8 mouse cellular contexts compared by ENCODE assay signal in genomic region chr9:54736284-54736701, GRCm38 (mm10). TPM values are rescaled to one million over a fixed set of nuclear protein-coding genes. Genes with fewer than 3 reads are reported as not detected.
DNase-seq lines count a peak whose midpoint lies in the region; ATAC-seq lines count a peak whose summit lies in the region.

No protein-coding gene starts in this region.

- H3K27ac ChIP-seq in forebrain, embryonic 10.5 days, result peak overlapping the region; percentile 74
- H3K27ac ChIP-seq in forebrain, embryonic 12.5 days, result no peak overlapping the region
- H3K27ac ChIP-seq in liver, embryonic 16.5 days (ENCODE audit: low read length), result no peak overlapping the region

- H3K27me3 ChIP-seq in forebrain, embryonic 10.5 days (ENCODE audit: poor library complexity, severe bottlenecking), result no peaks in the 10 kb centered on the region
- no peaks in the 10 kb centered on the region for H3K27me3 ChIP-seq in forebrain, embryonic 12.5 days
- no peaks in the 10 kb centered on the region for H3K27me3 ChIP-seq in liver, embryonic 16.5 days (ENCODE audit: control insufficient read depth, insufficient read depth, low read depth, low read length)

- WGBS in forebrain, embryonic 10.5 days, result 17% methylated on average over 9 of the region's 9 CpGs
- 14% methylated on average over 9 of the region's 9 CpGs for WGBS in forebrain, embryonic 12.5 days
- 15% methylated on average over 9 of the region's 9 CpGs for WGBS in liver, embryonic 16.5 days (ENCODE audit: insufficient replicate concordance)

- H3K9me3 ChIP-seq in forebrain, embryonic 10.5 days, result no peaks in the 10 kb centered on the region
- no peaks in the 10 kb centered on the region for H3K9me3 ChIP-seq in forebrain, embryonic 12.5 days
- no peaks in the 10 kb centered on the region for H3K9me3 ChIP-seq in liver, embryonic 16.5 days (replicated peaks; ENCODE audit: control insufficient read depth, low read length)

- no peaks in the 10 kb centered on the region for H3K36me3 ChIP-seq in forebrain, embryonic 10.5 days (replicated peaks)
- H3K36me3 ChIP-seq in forebrain, embryonic 12.5 days (replicated peaks), result no peaks in the 10 kb centered on the region
- no peaks in the 10 kb centered on the region for H3K36me3 ChIP-seq in liver, embryonic 16.5 days (ENCODE audit: control insufficient read depth, insufficient read depth)

- no peak overlapping the region for H3K4me2 ChIP-seq in forebrain, embryonic 12.5 days
- peak overlapping the region; percentile 12; the same call in 1 of the 2 replicates for H3K4me2 ChIP-seq in liver, embryonic 16.5 days (ENCODE audit: low read depth, low read length)

- H3K4me3 ChIP-seq in forebrain, embryonic 10.5 days, result peak overlapping the region; percentile 10; the same call in 1 of the 2 replicates
- H3K4me3 ChIP-seq in forebrain, embryonic 12.5 days (replicated peaks), result no peak overlapping the region
- no peak overlapping the region for H3K4me3 ChIP-seq in liver, embryonic 16.5 days (ENCODE audit: low read depth, low read length)

- DNase-seq in forebrain, embryonic 10.5 days (ENCODE audit: extremely low spot score, low spot score), result peak; percentile 76
- peak; percentile 36 for DNase-seq in urinary bladder, postnatal 14 days (ENCODE audit: low spot score)
- DNase-seq in urinary bladder, adult 2 months (ENCODE audit: low spot score), result no peak
- peak; percentile 96 for DNase-seq in embryo, embryonic 10.5 days (ENCODE audit: low spot score)
- peak; percentile 20 to 71 for DNase-seq in spleen, postnatal 10 days (ENCODE audit: low spot score in 2 of 2)

- H3K4me1 ChIP-seq in forebrain, embryonic 10.5 days, result peaks cover 56% of the 10 kb centered on the region
- peaks cover 27% of the 10 kb centered on the region for H3K4me1 ChIP-seq in forebrain, embryonic 12.5 days
- H3K4me1 ChIP-seq in liver, embryonic 16.5 days (ENCODE audit: control insufficient read depth, low read depth, low read length), result peaks cover 16% of the 10 kb centered on the region

- ATAC-seq in forebrain, embryonic 12.5 days (ENCODE audit: low FRiP score), result no peak
- peak; percentile 55 to 63 for ATAC-seq in hematopoietic stem cell, adult 5-6 weeks (replicated peaks in 1 of 2; ENCODE audit: insufficient read depth in 1 of 2, low FRiP score in 2 of 2, low TSS enrichment in 1 of 2, low read depth in 1 of 2, poor library complexity in 2 of 2, severe bottlenecking in 2 of 2)
- ATAC-seq in liver, embryonic 16.5 days (ENCODE audit: low read depth), result no peak

- H3K9ac ChIP-seq in forebrain, embryonic 12.5 days, result no peak overlapping the region
- no peak overlapping the region for H3K9ac ChIP-seq in liver, embryonic 16.5 days (ENCODE audit: low read depth, low read length)

RNA-seq across cellular contexts. Expression of gene Wdr61, which starts 2.0 kb away (rescaled TPM):
- polyA plus RNA-seq in forebrain, embryonic 10.5 days (2016; fragmentation: Nextera tagmentation; extraction: Ambion mirVana), result 183 and 188 TPM in 2 replicates
- 140 and 142 TPM in 2 replicates for polyA plus RNA-seq in forebrain, embryonic 12.5 days (2016; fragmentation: Nextera tagmentation; extraction: Ambion mirVana)
- polyA plus RNA-seq in urinary bladder, adult 2 months (2012; rRNA removed), result 98.1 and 141 TPM in 2 replicates
- total RNA-seq in hematopoietic stem cell, adult 5-6 weeks (2017), result 68.3 and 98.6 TPM in 2 replicates
- polyA plus RNA-seq in liver, embryonic 16.5 days (2015; fragmentation: Nextera tagmentation; extraction: Ambion mirVana), result 71.1 and 78.8 TPM in 2 replicates

RNA-seq across cellular contexts. Expression of gene Crabp1, which starts 28.3 kb away (rescaled TPM):
- 1,057 and 1,193 TPM in 2 replicates for polyA plus RNA-seq in forebrain, embryonic 10.5 days (2016; fragmentation: Nextera tagmentation; extraction: Ambion mirVana)
- 106 and 133 TPM in 2 replicates for polyA plus RNA-seq in forebrain, embryonic 12.5 days (2016; fragmentation: Nextera tagmentation; extraction: Ambion mirVana)
- 0.08 and 0.15 TPM in 2 replicates for polyA plus RNA-seq in urinary bladder, adult 2 months (2012; rRNA removed)
- total RNA-seq in hematopoietic stem cell, adult 5-6 weeks (2017), result not detected in 2 replicates
- polyA plus RNA-seq in liver, embryonic 16.5 days (2015; fragmentation: Nextera tagmentation; extraction: Ambion mirVana), result 0.15 and 0.32 TPM in 2 replicates

RNA-seq across cellular contexts. Expression of gene Dnaja4, which starts 37.6 kb away (rescaled TPM):
- 3.1 TPM in 2 replicates for polyA plus RNA-seq in forebrain, embryonic 10.5 days (2016; fragmentation: Nextera tagmentation; extraction: Ambion mirVana)
- polyA plus RNA-seq in forebrain, embryonic 12.5 days (2016; fragmentation: Nextera tagmentation; extraction: Ambion mirVana), result 2.8 and 3.1 TPM in 2 replicates
- 18.5 and 19.1 TPM in 2 replicates for polyA plus RNA-seq in urinary bladder, adult 2 months (2012; rRNA removed)
- 4.5 and 7.7 TPM in 2 replicates for total RNA-seq in hematopoietic stem cell, adult 5-6 weeks (2017)
- 18.4 and 21.8 TPM in 2 replicates for polyA plus RNA-seq in liver, embryonic 16.5 days (2015; fragmentation: Nextera tagmentation; extraction: Ambion mirVana)

Comparison
In these comparisons a context has a peak if more than half of its experiments do, and no peak if none do; other contexts are left out.
1. ATAC-seq: peak in hematopoietic stem cell, adult 5-6 weeks (2 of 2); none in forebrain, embryonic 12.5 days (single experiment) and liver, embryonic 16.5 days (single experiment).
2. RNA of gene Crabp1, which starts 28.3 kb away (polyA plus RNA-seq): 1,057 to 1,193 TPM in forebrain, embryonic 10.5 days and 106 to 133 TPM in forebrain, embryonic 12.5 days; 0.15 to 0.32 TPM in liver, embryonic 16.5 days and 0.08 to 0.15 TPM in urinary bladder, adult 2 months; every median in the first group is over 10 times any median in the second.